Mouse (Mus musculus) forebrain, embryonic 11.5 days (tissue): ENCODE results near the gene Sorbs1. TPM values are rescaled to one million over a fixed set of nuclear protein-coding genes. Genes with fewer than 3 reads are reported as not detected.
"Not testable (repeated sequence)": the region's sequence is repeated elsewhere in the genome, so short reads cannot be mapped to it uniquely, and the experiment has no call there.

Source experiments
- ATAC-seq: fragments of 200-750 bp; cut with Nextera tagmentation; replicated peaks from 2 replicates; pipeline ENCODE4 v1.8.0; 2017; ENCODE audit warnings: moderate TSS enrichment; ENCODE audit not compliant: low FRiP score
- DNase-seq: peaks from one replicate; pipeline ENCODE4 v3.0.0-alpha.2; 2017; ENCODE audit warnings: low spot score
- H3K27ac ChIP-seq: fragments of 300-500 bp; sonication (generic); 2 replicates; pipeline ENCODE4 v1.5.1; 2014; ENCODE audit warnings: low read depth, low read length
- H3K27me3 ChIP-seq: fragments of 300-500 bp; sonication (generic); 2 replicates; pipeline ENCODE4 v1.6.1; 2014; ENCODE audit warnings: mild to moderate bottlenecking, low read length, mixed read lengths; ENCODE audit not compliant: control insufficient read depth, insufficient read depth
- H3K36me3 ChIP-seq: fragments of 300-500 bp; sonication (generic); 2 replicates; pipeline ENCODE4 v1.6.1; 2014; ENCODE audit warnings: mild to moderate bottlenecking, low read length, moderate library complexity, mixed read lengths; ENCODE audit not compliant: control insufficient read depth, insufficient read depth
- H3K4me1 ChIP-seq: fragments of 300-500 bp; sonication (generic); replicated peaks from 2 replicates; pipeline ENCODE4 v1.6.1; 2014; ENCODE audit warnings: low read length, mixed read lengths; ENCODE audit not compliant: control insufficient read depth, insufficient read depth
- H3K4me2 ChIP-seq: fragments of 300-500 bp; sonication (generic); 2 replicates; pipeline ENCODE4 v1.6.1; 2014; ENCODE audit warnings: low read depth, mild to moderate bottlenecking, low read length, moderate library complexity, mixed read lengths; ENCODE audit not compliant: severe bottlenecking
- H3K4me3 ChIP-seq: fragments of 300-500 bp; sonication (generic); 2 replicates; pipeline ENCODE4 v1.5.1; 2014; ENCODE audit warnings: low read depth, low read length
- H3K9ac ChIP-seq: fragments of 300-500 bp; sonication (generic); 2 replicates; pipeline ENCODE4 v1.6.1; 2014; ENCODE audit warnings: low read length
- H3K9me3 ChIP-seq: fragments of 300-500 bp; sonication (generic); 2 replicates; pipeline ENCODE4 v1.6.1; 2016; ENCODE audit warnings: low read length, mixed read lengths; ENCODE audit not compliant: control insufficient read depth
- WGBS: fragments of 180-500 bp; shearing (Covaris S2); extraction: QIAGEN DNeasy Blood & Tissue Kit; methylation state at CpG from one replicate; pipeline ENCODE4 v1.1.7; 2014; 5-methylcytosine and 5-hydroxymethylcytosine counted together
- polyA plus RNA-seq: library from polyadenylated mRNA; unstranded; fragments of >200 nt; fragmentation: Nextera tagmentation; extraction: Ambion mirVana; gene quantifications from 2 replicates; pipeline ENCODE4 v1.2.1, GENCODE M21; 2014

Sorbs1 gene
- polyA plus RNA-seq: 62.3 and 66.0 TPM in 2 replicates

GRCm38 (mm10) chr19:40513632-40514078, at the start of gene Sorbs1:
TSS of gene Sorbs1 (minus strand) at chr19:40513779.
- under 1% methylated on average over 43 of the region's 51 CpGs for WGBS
- Histone ChIP-seq H3K36me3 (no peaks in the 10 kb centered on the region), H3K4me3 (peak within 1 kb of the TSS; percentile 75), H3K9me3 (no peaks in the 10 kb centered on the region), H3K4me1 (peaks cover 2% of the 10 kb centered on the region; the same call in 1 of the 2 replicates), H3K4me2 (peak within 1 kb of the TSS; percentile 88), H3K27me3 (no peaks in the 10 kb centered on the region), H3K9ac (peak within 1 kb of the TSS; percentile 75), H3K27ac (peak within 1 kb of the TSS; percentile 87)
- DNase-seq (peak; percentile 98), ATAC-seq (peak; percentile 99)

- H3K36me3 ChIP-seq: peaks cover 16% of the 10 kb centered on the region
- H3K27me3 ChIP-seq, DNase-seq, H3K9me3 ChIP-seq, H3K9ac ChIP-seq, H3K4me3 ChIP-seq, H3K27ac ChIP-seq, H3K4me2 ChIP-seq, H3K4me1 ChIP-seq: not testable (repeated sequence)
- peak; percentile 79 for ATAC-seq
- WGBS: 66% methylated on average over 12 of the region's 31 CpGs
These were observed 47.9 kb upstream of the Sorbs1 start for GRCm38 (mm10) chr19:40561521-40561920.

GRCm38 (mm10) chr19:40556029-40556428, 42.5 kb upstream of the Sorbs1 start:
- no peak overlapping the region for H3K4me2 ChIP-seq
- H3K4me1 ChIP-seq: no peaks in the 10 kb centered on the region
- ATAC-seq: no peak
- H3K36me3 ChIP-seq: peaks cover 18% of the 10 kb centered on the region
- H3K27me3 ChIP-seq: no peaks in the 10 kb centered on the region
- H3K27ac ChIP-seq: no peak overlapping the region
- no peak overlapping the region for H3K9ac ChIP-seq
- no peak for DNase-seq
- WGBS: 90% methylated on average over 7 of the region's 7 CpGs
- H3K9me3 ChIP-seq: no peaks in the 10 kb centered on the region
- no peak overlapping the region for H3K4me3 ChIP-seq

GRCm38 (mm10) chr19:40555136-40555535, 41.6 kb upstream of the Sorbs1 start:
- H3K4me1 ChIP-seq: no peaks in the 10 kb centered on the region
- peaks cover 18% of the 10 kb centered on the region for H3K36me3 ChIP-seq
- H3K9ac ChIP-seq: no peak overlapping the region
- no peak overlapping the region for H3K4me3 ChIP-seq
- no peak overlapping the region for H3K4me2 ChIP-seq
- DNase-seq (no peak), ATAC-seq (no peak)
- no peaks in the 10 kb centered on the region for H3K27me3 ChIP-seq
- H3K9me3 ChIP-seq: no peaks in the 10 kb centered on the region
- WGBS: 95% methylated on average over 8 of the region's 8 CpGs
- H3K27ac ChIP-seq: no peak overlapping the region

GRCm38 (mm10) chr19:40554343-40554742, 40.8 kb upstream of the Sorbs1 start:
- Histone ChIP-seq H3K4me2 (no peak overlapping the region), H3K4me1 (no peaks in the 10 kb centered on the region), H3K9me3 (no peaks in the 10 kb centered on the region), H3K4me3 (no peak overlapping the region), H3K27me3 (no peaks in the 10 kb centered on the region), H3K9ac (no peak overlapping the region), H3K27ac (no peak overlapping the region), H3K36me3 (peaks cover 18% of the 10 kb centered on the region)
- 93% methylated on average over 11 of the region's 11 CpGs for WGBS
- DNase-seq: no peak
- ATAC-seq: no peak

- no peaks in the 10 kb centered on the region for H3K4me1 ChIP-seq
- H3K9ac ChIP-seq: no peak overlapping the region
- no peak overlapping the region for H3K4me2 ChIP-seq
- no peak for ATAC-seq
- no peak for DNase-seq
- no peak overlapping the region for H3K27ac ChIP-seq
- no peaks in the 10 kb centered on the region for H3K9me3 ChIP-seq
- peaks cover 18% of the 10 kb centered on the region for H3K36me3 ChIP-seq
- no peaks in the 10 kb centered on the region for H3K27me3 ChIP-seq
- no peak overlapping the region for H3K4me3 ChIP-seq
- over 99% methylated on average over 6 of the region's 6 CpGs for WGBS
These were observed 40.3 kb upstream of the Sorbs1 start for GRCm38 (mm10) chr19:40553849-40554248.

- no peak overlapping the region for H3K4me2 ChIP-seq
- DNase-seq (no peak), ATAC-seq (no peak)
- peaks cover 18% of the 10 kb centered on the region for H3K36me3 ChIP-seq
- H3K9ac ChIP-seq: no peak overlapping the region
- no peak overlapping the region for H3K4me3 ChIP-seq
- no peaks in the 10 kb centered on the region for H3K9me3 ChIP-seq
- H3K27me3 ChIP-seq: no peaks in the 10 kb centered on the region
- no peak overlapping the region for H3K27ac ChIP-seq
- H3K4me1 ChIP-seq: no peaks in the 10 kb centered on the region
- 93% methylated on average over 14 of the region's 14 CpGs for WGBS
These were observed 39.6 kb upstream of the Sorbs1 start for GRCm38 (mm10) chr19:40553014-40553789.

GRCm38 (mm10) chr19:40549516-40550135, 36.0 kb upstream of the Sorbs1 start:
- DNase-seq: no peak
- Histone ChIP-seq H3K27ac (no peak overlapping the region), H3K27me3 (no peaks in the 10 kb centered on the region)

More at GRCm38 (mm10) chr19:40549516-40550135, 36.0 kb upstream of the Sorbs1 start:
- Histone ChIP-seq H3K4me1 (no peaks in the 10 kb centered on the region), H3K4me3 (no peak overlapping the region), H3K9me3 (no peaks in the 10 kb centered on the region), H3K9ac (no peak overlapping the region), H3K4me2 (no peak overlapping the region), H3K36me3 (peaks cover 10% of the 10 kb centered on the region)
- 63% methylated on average over 6 of the region's 6 CpGs for WGBS
- ATAC-seq: no peak
